Mouse (Mus musculus): ENCODE results near the gene Anks1b. TPM values are rescaled to one million over a fixed set of nuclear protein-coding genes. Genes with fewer than 3 reads are reported as not detected.

Anks1b gene
- polyA plus RNA-seq, 1 experiment from 2014 or later, result 3.7 TPM

DNA sequence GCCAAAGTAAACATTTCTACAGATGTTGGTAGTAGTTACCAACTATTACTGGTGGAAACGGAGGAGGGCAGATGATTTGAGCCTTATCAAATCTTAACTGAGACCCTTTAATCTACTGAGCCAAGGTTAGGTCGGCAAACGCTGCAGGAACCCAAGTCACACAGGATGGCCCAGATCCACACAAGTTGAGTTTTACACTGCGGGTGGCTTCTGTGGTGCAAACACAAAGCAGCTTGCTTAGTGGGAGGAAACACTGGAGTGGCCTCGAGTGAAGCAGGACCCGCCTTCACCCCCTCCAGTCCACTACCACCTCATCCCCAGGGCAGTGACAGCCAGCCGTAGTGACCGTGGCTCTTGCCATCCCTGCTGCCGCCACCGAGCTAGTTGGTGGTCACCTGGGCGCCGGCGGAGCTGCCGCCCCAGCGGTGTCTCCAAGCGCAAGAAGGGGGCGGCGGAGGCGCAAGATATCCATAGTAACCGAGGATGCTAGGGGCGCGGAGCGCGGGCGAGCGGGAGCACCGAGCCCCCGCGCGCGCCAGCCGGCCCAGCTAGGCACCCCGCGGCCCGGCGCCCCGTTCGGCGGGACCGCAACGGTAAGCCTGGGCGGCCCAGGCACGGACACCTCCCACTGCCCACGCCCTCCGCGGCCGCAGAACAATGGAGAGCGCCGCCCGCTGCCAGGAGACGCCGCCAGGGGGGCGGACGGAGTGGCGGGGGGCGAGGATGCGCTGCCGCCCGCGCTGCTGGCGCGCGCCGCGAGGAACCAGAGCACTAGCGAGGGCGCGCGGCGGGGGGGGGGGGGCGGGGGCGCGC is 955.5 kb downstream of the Anks1b start:
- H3K4me3 ChIP-seq (ENCODE audit: low read depth, low read length), result peak overlapping the region; percentile 64
- H3K36me3 ChIP-seq (ENCODE audit: control insufficient read depth, insufficient read depth, low read length), result no peaks in the 10 kb centered on the region
- peak overlapping the region; percentile 91 for H3K4me2 ChIP-seq
- H3K27ac ChIP-seq (ENCODE audit: low read depth, low read length), result no peak overlapping the region; the same call in 1 of the 2 replicates
- H3K9me3 ChIP-seq (ENCODE audit: control insufficient read depth, low read length), result no peaks in the 10 kb centered on the region
- peaks cover 46% of the 10 kb centered on the region for H3K27me3 ChIP-seq (ENCODE audit: control insufficient read depth, insufficient read depth, low read length)
- WGBS, result under 1% methylated on average over 51 of the region's 73 CpGs
- ATAC-seq (ENCODE audit: low FRiP score) (peak; percentile 85), DNase-seq (ENCODE audit: low spot score, missing footprints) (peak; percentile 95)
- peaks cover 8% of the 10 kb centered on the region for H3K4me1 ChIP-seq (ENCODE audit: control insufficient read depth, insufficient read depth, low read length)
- H3K9ac ChIP-seq (ENCODE audit: low read length), result peak overlapping the region; percentile 70

DNA sequence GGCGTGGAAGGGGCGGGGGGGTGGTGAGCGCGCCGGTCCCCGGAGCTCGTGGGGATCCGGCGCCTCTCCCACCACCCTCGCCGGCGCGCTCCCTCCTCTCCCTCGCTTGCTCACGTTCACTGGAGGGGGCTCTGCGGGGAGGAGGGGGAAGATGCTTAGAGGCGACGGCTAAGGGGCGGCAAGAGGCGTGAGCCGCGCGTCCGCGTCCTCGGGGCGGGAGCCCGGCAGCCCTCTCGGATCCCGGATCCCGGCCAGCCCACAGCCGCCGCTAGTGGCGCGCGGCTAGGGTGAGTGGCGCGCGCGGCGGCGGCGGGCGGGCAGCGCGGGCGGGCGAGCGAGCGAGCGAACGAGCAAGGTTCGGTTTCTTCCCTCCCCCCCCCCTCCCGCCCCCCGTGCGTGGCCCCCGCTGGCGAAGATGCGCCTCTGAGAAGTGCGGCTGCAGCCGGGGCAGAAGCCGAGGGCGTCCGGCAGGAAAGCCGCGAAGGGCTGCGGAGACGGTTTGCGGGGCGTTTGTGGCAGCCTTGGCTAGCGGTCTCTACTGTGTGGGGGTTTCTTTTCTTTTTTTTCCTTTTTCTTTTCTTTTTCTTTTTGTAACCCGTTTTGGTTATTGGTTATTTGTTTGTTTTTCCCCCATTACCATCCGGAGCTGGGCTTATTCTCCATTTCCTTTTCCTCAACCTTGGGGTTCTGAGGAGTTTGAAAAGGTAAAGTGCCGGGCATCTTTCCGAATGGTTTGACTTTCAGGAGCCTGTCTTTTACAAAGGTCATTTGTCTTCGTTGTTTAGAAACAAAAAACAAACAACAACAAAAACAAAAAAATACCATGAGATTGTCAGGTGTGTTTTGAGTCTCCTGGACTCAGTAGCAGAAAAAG is 956.3 kb downstream of the Anks1b start:
- Histone ChIP-seq H3K4me3 (ENCODE audit: low read depth, low read length) (peak overlapping the region; percentile 64), H3K4me1 (ENCODE audit: control insufficient read depth, insufficient read depth, low read length) (peaks cover 8% of the 10 kb centered on the region), H3K36me3 (ENCODE audit: control insufficient read depth, insufficient read depth, low read length) (no peaks in the 10 kb centered on the region), H3K27ac (ENCODE audit: low read depth, low read length) (no peak overlapping the region; the same call in 1 of the 2 replicates), H3K27me3 (ENCODE audit: control insufficient read depth, insufficient read depth, low read length) (peaks cover 46% of the 10 kb centered on the region), H3K4me2 (peak overlapping the region; percentile 91), H3K9ac (ENCODE audit: low read length) (peak overlapping the region; percentile 70), H3K9me3 (ENCODE audit: control insufficient read depth, low read length) (no peaks in the 10 kb centered on the region)
- 1% methylated on average over 34 of the region's 76 CpGs for WGBS
- ATAC-seq (ENCODE audit: low FRiP score) (peak; percentile 91), DNase-seq (ENCODE audit: low spot score, missing footprints) (peak; percentile 94)

DNA sequence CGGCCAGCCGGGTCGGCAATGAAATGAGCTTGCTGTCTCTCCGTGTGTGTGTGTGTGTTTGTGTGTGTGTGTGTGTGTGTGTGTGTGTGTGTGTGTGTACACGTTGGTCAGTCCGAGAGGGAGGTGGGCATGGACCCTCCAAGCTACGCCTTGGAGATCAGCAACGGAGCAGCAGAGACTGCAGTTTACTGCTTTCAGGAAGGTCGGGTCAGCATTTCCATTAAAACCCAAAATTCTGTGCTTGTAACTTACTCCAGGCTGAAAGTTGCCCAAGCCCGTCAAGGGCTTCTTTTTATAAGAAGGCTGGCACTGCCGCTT is 956.9 kb downstream of the Anks1b start:
- no peaks in the 10 kb centered on the region for H3K36me3 ChIP-seq (ENCODE audit: control insufficient read depth, insufficient read depth, low read length)
- no peak overlapping the region for H3K27ac ChIP-seq (ENCODE audit: low read depth, low read length)
- DNase-seq (ENCODE audit: low spot score, missing footprints), result peak; percentile 92
- H3K4me2 ChIP-seq, result peak overlapping the region; percentile 91
- H3K9ac ChIP-seq (ENCODE audit: low read length), result no peak overlapping the region
- H3K9me3 ChIP-seq (ENCODE audit: control insufficient read depth, low read length), result no peaks in the 10 kb centered on the region
- no peak for ATAC-seq (ENCODE audit: low FRiP score)
- H3K4me3 ChIP-seq (ENCODE audit: low read depth, low read length), result peak overlapping the region; percentile 64
- peaks cover 46% of the 10 kb centered on the region for H3K27me3 ChIP-seq (ENCODE audit: control insufficient read depth, insufficient read depth, low read length)
- peaks cover 8% of the 10 kb centered on the region for H3K4me1 ChIP-seq (ENCODE audit: control insufficient read depth, insufficient read depth, low read length)
- WGBS, result under 1% methylated on average over 11 of the region's 11 CpGs

DNA sequence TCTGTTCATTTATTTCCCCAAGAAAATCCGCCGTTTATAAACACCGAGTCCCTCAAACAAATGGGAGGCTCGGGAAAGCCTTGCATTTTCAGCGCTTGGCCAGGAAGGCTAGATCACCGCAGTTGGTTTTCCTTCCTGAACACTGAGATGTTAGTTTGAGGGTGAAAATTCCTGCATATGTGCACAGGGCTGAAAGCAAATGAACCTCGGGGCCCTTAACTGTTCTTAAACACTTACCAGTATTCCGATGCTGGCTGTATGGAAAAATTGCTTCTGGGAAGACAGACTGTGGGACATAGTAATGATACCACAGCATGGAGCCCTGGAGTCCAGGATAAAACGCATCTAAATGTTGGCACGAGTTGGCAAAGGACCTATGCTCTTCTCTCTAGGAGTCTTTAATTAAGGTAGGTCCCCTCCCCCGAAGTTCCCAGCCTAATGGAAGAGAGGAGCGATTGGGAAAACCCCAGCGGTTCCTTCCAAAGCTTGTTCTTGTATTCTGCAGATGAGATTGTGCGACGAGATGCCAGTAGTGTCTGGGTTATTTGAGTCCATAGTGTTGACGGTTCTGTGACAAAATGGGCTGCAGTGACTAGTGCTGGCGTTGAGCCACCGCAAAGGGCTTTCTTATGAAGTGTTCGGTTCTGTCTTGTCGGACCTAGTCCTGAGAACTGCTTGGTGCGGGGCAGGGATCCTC is 957.4 kb downstream of the Anks1b start:
- 2% methylated on average over 21 of the region's 21 CpGs for WGBS
- peaks cover 46% of the 10 kb centered on the region for H3K27me3 ChIP-seq (ENCODE audit: control insufficient read depth, insufficient read depth, low read length)
- DNase-seq (ENCODE audit: low spot score, missing footprints), result peak; percentile 92
- H3K36me3 ChIP-seq (ENCODE audit: control insufficient read depth, insufficient read depth, low read length), result no peaks in the 10 kb centered on the region
- no peak overlapping the region for H3K27ac ChIP-seq (ENCODE audit: low read depth, low read length)
- H3K4me2 ChIP-seq, result peak overlapping the region; percentile 91
- peak overlapping the region; percentile 64 for H3K4me3 ChIP-seq (ENCODE audit: low read depth, low read length)
- no peak overlapping the region for H3K9ac ChIP-seq (ENCODE audit: low read length)
- peaks cover 8% of the 10 kb centered on the region for H3K4me1 ChIP-seq (ENCODE audit: control insufficient read depth, insufficient read depth, low read length)
- no peak for ATAC-seq (ENCODE audit: low FRiP score)
- no peaks in the 10 kb centered on the region for H3K9me3 ChIP-seq (ENCODE audit: control insufficient read depth, low read length)

DNA sequence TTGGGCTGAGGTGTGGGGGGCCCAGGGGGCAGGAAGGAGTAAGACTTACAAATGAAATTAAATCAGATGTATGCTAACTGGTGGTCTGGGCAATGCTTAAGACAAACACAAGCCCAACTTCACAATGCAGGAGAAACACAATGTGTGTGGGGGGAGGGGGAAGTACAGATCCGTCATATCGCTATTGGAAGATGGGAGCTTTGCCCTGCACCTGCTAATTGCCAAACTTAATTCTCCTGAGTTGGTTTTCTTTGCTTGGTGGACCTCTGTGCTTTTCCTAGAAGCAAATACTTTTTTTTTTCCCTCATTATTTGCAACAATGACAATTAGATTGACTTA is 957.9 kb downstream of the Anks1b start:
- Histone ChIP-seq H3K4me1 (ENCODE audit: control insufficient read depth, insufficient read depth, low read length) (peaks cover 8% of the 10 kb centered on the region), H3K27ac (ENCODE audit: low read depth, low read length) (no peak overlapping the region), H3K9ac (ENCODE audit: low read length) (no peak overlapping the region), H3K4me2 (peak overlapping the region; percentile 91), H3K27me3 (ENCODE audit: control insufficient read depth, insufficient read depth, low read length) (peaks cover 46% of the 10 kb centered on the region), H3K9me3 (ENCODE audit: control insufficient read depth, low read length) (no peaks in the 10 kb centered on the region), H3K4me3 (ENCODE audit: low read depth, low read length) (no peak overlapping the region), H3K36me3 (ENCODE audit: control insufficient read depth, insufficient read depth, low read length) (no peaks in the 10 kb centered on the region)
- DNase-seq (ENCODE audit: low spot score, missing footprints), result no peak
- ATAC-seq (ENCODE audit: low FRiP score), result no peak
- 9% methylated on average over 2 of the region's 2 CpGs for WGBS

DNA sequence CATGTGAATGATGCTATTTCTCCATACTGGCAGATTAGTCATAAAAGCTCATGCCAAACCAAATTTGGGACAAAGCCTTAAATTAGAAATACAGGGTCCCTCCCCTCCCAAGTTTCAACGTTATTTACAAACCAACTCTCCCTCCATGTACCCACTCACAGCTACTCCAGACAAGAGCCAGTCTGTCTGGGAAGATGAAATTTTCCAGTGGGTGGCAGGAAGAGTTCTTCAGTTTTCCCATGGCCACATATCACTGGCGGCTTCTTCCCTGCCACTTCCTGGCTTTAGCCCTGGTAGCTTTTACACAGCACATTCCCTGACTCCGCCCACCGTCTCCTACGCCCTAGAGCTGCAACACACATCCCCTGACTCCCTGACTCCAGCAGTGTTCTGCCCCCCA is 961.0 kb downstream of the Anks1b start:
- no peak for ATAC-seq (ENCODE audit: low FRiP score)
- H3K27me3 ChIP-seq (ENCODE audit: control insufficient read depth, insufficient read depth, low read length), result peaks cover 29% of the 10 kb centered on the region
- H3K4me3 ChIP-seq (ENCODE audit: low read depth, low read length), result no peak overlapping the region
- WGBS, result 28% methylated on average over 5 of the region's 5 CpGs
- H3K4me1 ChIP-seq (ENCODE audit: control insufficient read depth, insufficient read depth, low read length), result peaks cover 8% of the 10 kb centered on the region
- no peak for DNase-seq (ENCODE audit: low spot score, missing footprints)
- H3K9ac ChIP-seq (ENCODE audit: low read length), result no peak overlapping the region
- H3K36me3 ChIP-seq (ENCODE audit: control insufficient read depth, insufficient read depth, low read length), result no peaks in the 10 kb centered on the region
- H3K27ac ChIP-seq (ENCODE audit: low read depth, low read length), result no peak overlapping the region
- no peak overlapping the region for H3K4me2 ChIP-seq
- no peaks in the 10 kb centered on the region for H3K9me3 ChIP-seq (ENCODE audit: control insufficient read depth, low read length)

DNA sequence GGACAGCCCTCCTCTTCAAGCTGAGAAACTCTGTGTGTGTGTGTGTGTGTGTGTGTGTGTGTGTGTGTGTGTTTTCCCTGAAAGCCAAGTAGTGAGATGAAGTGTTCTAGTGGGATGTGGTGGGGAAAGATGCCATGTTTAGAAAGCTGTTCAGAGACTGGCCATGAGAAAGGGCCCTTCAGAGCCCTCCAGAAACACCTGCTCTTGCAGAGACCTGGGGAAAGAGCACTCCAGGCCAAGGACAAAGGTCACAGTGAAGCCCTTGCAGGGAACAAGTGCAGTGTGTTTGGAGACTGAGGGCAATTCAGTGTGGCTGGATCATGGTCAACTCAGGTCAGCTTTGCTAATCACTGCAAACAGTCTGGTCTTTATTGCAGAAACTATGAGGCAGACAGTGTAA is 961.9 kb downstream of the Anks1b start:
- ATAC-seq (ENCODE audit: low FRiP score), result no peak
- peaks cover 24% of the 10 kb centered on the region for H3K27me3 ChIP-seq (ENCODE audit: control insufficient read depth, insufficient read depth, low read length)
- H3K36me3 ChIP-seq (ENCODE audit: control insufficient read depth, insufficient read depth, low read length), result no peaks in the 10 kb centered on the region
- no peak overlapping the region for H3K9ac ChIP-seq (ENCODE audit: low read length)
- no peak overlapping the region for H3K4me2 ChIP-seq
- H3K4me1 ChIP-seq (ENCODE audit: control insufficient read depth, insufficient read depth, low read length), result peaks cover 7% of the 10 kb centered on the region
- no peak for DNase-seq (ENCODE audit: low spot score, missing footprints)
- H3K27ac ChIP-seq (ENCODE audit: low read depth, low read length), result no peak overlapping the region
- H3K4me3 ChIP-seq (ENCODE audit: low read depth, low read length), result no peak overlapping the region
- H3K9me3 ChIP-seq (ENCODE audit: control insufficient read depth, low read length), result no peaks in the 10 kb centered on the region

DNA sequence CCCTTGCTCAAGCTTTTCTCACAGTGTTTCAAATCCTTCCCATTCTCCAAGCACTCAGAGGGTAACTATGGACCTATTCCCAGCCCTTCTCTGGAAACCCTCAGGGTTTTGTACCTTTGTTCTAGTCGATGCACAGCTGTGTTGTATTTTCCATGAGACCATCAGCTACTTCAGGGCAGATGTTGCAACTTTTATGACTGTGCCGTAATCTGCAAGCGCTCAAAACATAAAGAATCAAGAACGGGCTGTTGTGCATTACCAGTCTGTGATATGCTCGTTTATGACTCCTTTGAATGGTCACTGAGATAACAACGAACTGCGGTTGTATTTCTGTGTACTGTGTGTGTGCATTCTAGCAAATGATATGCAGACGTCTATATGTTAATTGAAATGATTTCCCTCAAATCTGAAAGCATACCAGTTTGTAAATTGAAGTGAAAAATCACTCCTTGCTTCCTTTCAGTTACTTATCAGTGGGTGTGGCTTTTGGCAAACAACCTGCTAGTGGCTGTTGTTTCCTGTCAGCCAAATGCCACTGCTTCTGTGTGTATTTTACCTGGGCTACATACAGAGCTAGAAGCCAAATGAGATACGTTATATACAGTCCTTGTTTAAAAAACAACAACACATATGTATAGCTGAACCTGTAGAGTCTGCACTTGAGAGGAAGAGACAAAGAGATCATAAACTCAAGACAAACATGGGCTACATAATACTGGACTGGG is 966.5 kb downstream of the Anks1b start:
- H3K4me1 ChIP-seq (ENCODE audit: control insufficient read depth, insufficient read depth, low read length), result no peaks in the 10 kb centered on the region
- H3K36me3 ChIP-seq (ENCODE audit: control insufficient read depth, insufficient read depth, low read length), result no peaks in the 10 kb centered on the region
- H3K27me3 ChIP-seq (ENCODE audit: control insufficient read depth, insufficient read depth, low read length), result no peaks in the 10 kb centered on the region
- no peak overlapping the region for H3K9ac ChIP-seq (ENCODE audit: low read length)
- DNase-seq (ENCODE audit: low spot score, missing footprints), result no peak
- H3K4me3 ChIP-seq (ENCODE audit: low read depth, low read length), result no peak overlapping the region
- ATAC-seq (ENCODE audit: low FRiP score), result no peak
- H3K4me2 ChIP-seq, result no peak overlapping the region
- 90% methylated on average over 9 of the region's 9 CpGs for WGBS
- peaks cover 5% of the 10 kb centered on the region; the same call in 1 of the 2 replicates for H3K9me3 ChIP-seq (ENCODE audit: control insufficient read depth, low read length)
- H3K27ac ChIP-seq (ENCODE audit: low read depth, low read length), result no peak overlapping the region

Data from midbrain, embryonic 11.5 days (tissue).